Mouse (Mus musculus): ENCODE data around the gene Zfp46. TPM values are rescaled to one million over a fixed set of nuclear protein-coding genes. Genes with fewer than 3 reads are reported as not detected.

Zfp46 gene
- polyA plus RNA-seq, 1 experiment from 2014 or later: 7.5 TPM

DNA sequence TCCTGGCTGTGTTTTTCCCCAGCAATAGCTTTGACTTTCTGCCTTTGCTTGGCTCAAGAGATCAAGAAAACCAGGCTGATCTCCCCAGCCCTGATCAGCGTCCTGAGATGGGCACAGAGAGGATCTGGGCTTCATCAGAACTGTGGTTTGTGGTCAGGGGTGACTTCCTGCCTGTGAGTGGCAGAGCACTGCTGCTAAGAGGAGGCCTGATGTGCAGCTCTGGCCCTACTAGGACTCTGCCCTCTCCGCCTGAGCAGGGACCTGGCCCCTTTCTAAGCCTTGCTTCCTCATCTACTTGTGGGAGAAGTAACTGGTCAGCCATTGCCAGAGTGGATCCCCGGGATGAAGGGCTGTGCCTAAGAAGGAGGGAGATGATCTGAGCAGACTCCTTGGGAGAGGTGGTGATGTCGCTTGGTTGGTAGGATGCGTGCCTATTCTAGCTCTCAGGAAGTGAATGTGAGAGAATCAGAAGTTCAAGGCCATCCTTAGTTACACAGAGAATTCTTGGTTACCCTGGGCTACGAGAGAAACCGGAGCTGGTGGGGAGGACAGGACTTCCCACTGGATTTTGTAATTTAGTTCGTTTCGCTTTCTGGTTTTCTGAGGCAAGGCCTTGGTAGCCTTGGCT is 17.7 kb upstream of the Zfp46 start:
- peak; percentile 48 for DNase-seq (ENCODE audit: low spot score)

GRCm38 (mm10) chr4:136268912-136269311 is 15.6 kb upstream of the Zfp46 start:
- DNase-seq (ENCODE audit: low spot score): no peak

- DNase-seq (ENCODE audit: low spot score): no peak
These were observed 13.8 kb upstream of the Zfp46 start for GRCm38 (mm10) chr4:136270648-136271047.

- no peak for DNase-seq (ENCODE audit: low spot score)
These were observed 3.4 kb upstream of the Zfp46 start for GRCm38 (mm10) chr4:136281097-136281496.

DNA sequence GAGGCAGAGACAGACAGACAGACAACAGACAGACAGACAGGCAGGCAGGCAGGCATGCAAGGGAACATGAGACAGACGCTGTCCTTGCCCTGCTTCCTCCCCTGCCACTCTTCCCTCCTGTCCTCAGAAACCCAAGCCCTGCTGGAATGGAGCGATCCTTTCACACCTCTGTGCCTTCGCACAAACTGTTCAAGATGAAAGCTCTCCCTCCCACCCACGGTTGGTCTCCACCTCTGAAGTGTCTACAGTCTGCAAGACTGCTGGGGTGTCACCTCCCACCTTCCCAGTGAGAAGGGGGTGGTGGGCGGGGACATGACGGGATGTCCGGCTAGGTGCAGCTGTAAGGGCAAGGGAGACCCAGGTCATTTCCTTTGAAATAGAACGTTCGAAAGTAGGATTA is 2.9 kb upstream of the Zfp46 start:
- no peak for DNase-seq (ENCODE audit: low spot score)

DNA sequence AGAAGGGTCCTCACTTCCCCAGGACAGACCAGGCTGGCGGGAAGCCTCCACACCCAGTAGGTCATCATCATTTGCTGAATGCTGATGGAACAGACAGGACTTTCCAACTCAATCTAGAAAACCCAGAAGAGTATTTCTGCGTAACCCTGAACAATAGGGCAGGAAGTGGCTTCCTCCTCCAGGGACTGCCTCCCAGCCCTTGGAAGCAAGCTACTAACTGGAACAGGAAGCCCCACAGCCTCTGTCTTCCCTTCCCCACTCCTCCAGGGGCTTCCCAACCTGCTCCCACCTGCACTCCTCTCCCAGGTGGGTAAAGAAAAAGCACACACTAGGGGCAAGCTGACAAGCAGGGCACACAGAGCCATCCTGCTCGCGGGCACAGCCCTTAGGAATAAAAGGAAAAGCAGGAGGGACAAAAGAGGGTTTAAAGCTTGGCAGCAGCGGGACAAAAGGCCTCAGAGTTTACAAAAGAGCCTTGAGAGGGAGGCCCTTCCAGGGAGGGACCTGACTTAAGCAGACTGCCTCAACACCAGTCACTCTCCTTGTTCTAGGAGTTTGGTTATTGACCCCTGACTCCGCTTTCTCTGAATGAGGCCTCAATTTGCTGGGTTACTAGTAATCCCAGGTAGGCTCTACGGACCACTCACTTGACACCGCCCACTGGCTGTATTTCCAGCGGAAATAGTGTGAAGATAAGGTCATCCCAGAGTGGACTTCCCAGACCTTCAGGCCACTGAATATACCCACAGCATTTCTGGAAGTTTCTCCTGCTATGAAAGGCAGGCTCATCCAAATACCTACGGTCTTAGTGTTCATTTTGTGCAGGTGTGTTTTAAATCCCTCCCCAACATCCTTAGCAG is 1.6 kb upstream of the Zfp46 start:
- no peak for DNase-seq (ENCODE audit: low spot score)

DNA sequence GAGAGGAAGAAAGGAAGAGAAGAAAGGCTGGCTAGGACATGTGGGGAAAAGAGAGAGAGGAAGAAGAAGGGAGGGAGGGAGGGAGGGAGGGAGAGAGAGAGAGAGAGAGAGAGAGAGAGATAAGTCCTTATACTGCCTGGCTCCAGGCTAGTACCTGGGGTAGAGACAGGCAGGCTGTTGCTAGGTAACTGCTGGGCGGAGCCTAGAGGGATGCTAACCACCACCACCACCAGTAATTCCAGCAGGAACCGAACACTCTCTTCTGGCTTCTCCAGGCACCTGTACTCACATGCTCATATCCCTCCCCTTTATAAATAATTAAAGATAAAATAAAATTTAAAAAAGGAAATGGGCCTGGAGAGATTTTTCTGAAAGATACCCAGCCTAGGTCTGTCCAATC is 700 bp upstream of the Zfp46 start:
- DNase-seq (ENCODE audit: low spot score): no peak

DNA sequence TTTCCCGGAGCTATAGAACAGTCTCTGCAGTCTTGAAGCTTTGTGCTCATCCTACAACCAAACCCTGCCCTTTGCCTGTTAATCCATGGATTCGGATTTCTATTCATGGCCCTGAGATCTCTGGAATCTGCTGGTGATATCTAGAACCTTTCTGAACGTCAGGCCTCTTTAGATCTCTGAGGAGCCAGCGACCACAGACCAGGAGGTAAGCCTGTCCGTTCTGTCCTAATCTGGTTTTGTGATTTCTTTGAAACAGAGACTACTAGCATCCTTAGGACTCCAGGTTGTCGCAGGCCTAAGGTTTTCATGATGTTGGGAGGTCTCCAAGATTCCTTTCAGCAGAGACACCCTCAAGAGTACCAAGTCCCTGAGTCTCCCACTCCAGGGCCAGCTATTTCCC is 408 bp downstream of the Zfp46 start:
- no peak for DNase-seq (ENCODE audit: low spot score)

- DNase-seq (ENCODE audit: low spot score): peak; percentile 89
These were observed 896 bp downstream of the Zfp46 start for GRCm38 (mm10) chr4:136285348-136285810.

- DNase-seq (ENCODE audit: low spot score): peak; percentile 96
These were observed 1.4 kb downstream of the Zfp46 start for GRCm38 (mm10) chr4:136285811-136286371.

- DNase-seq (ENCODE audit: low spot score): no peak
These were observed 5.7 kb downstream of the Zfp46 start for GRCm38 (mm10) chr4:136289918-136290780.

DNA sequence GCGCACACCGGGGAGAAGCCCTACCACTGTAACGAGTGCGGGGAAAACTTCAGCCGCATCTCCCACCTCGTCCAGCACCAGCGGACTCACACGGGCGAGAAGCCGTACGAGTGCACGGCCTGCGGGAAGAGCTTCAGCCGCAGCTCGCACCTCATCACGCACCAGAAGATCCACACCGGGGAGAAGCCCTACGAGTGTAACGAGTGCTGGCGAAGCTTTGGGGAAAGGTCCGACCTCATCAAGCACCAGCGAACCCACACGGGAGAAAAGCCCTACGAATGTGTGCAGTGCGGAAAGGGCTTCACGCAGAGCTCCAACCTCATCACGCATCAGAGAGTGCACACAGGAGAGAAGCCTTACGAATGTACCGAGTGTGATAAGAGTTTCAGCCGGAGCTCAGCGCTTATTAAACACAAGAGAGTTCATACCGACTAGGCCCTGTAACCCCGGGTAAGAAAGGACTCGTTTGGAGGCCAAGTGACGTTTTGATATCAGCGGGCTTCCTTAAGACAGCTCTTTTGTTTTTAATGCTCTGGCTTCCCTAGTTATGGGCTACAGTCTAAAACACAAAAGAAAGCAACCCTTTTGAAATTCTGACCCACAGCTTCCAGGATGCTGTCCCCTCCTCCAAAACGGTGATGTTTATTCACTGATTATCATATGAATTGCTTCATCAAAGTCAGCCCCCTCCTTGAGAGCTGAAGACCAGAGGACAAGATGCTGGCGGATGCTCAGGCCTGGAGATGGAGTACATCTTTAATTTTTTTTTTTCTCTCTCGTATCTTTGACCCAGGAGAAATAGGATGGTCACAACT is 6.5 kb downstream of the Zfp46 start:
- DNase-seq (ENCODE audit: low spot score): no peak

DNA sequence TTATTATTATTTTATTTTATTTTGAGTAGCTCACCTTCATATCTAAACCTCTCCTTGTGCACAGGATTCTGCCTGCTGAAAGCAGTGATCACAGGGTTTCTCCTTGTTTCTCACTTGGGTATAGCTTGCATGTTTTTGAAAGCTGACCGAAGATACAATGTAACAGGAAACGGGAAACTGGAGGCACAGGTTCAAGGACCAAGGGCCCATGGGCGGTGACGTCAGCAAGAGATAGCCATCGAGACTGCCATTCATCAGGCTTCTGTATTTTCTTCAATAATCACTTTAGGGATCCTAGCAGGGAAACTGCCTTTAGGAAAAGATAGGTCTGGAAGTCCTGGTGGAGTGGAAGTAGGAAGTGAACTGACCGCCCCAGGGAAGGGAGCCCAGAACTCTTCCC is 7.2 kb downstream of the Zfp46 start:
- DNase-seq (ENCODE audit: low spot score): no peak

- DNase-seq (ENCODE audit: low spot score): no peak
These were observed 11.5 kb downstream of the Zfp46 start for GRCm38 (mm10) chr4:136295941-136296340.

DNA sequence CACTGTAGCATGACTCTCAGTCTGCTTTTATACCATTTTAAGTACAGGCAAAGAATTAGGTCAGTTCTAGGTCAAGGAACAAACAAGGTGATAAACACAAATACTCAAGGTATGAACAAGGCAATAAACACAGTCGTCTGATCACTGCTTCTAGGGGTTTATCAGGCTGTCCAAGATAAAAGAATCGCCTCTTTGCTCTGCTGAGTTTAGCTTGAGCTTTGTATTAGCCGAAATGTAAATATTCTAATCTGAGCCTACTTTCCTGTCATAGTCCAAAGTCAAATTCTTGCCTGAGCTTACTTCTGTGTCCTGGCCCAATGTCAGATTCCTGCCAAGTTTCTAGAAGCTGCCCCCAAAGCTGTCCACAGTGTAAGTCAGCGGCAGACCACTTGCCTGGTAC is 18.0 kb downstream of the Zfp46 start:
- no peak for DNase-seq (ENCODE audit: low spot score)

DNA sequence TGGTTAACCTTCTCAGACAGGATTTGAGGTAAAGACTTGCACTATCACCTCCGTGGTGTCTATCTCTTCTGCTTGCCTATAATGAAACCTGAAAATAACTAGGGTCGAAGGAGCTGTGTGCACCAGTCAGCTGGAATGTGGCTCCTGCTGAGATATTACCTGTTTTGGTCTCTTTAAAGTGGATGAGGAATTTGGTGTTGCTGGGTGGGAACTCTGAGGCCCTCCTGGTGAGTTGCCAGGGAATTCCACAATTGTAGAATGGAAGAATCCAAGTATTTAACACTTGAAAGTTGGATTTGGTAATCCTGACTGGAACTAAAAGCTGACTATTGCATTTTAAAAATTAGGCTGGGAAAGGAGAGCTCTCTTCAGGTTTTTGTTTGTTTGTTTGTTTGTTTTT is 19.7 kb downstream of the Zfp46 start:
- no peak for DNase-seq (ENCODE audit: low spot score)

GRCm38 (mm10) chr4:136308355-136308754 is 23.9 kb downstream of the Zfp46 start:
- DNase-seq (ENCODE audit: low spot score): no peak

GRCm38 (mm10) chr4:136309780-136310179 is 25.3 kb downstream of the Zfp46 start:
- peak; percentile 69 for DNase-seq (ENCODE audit: low spot score)

DNA sequence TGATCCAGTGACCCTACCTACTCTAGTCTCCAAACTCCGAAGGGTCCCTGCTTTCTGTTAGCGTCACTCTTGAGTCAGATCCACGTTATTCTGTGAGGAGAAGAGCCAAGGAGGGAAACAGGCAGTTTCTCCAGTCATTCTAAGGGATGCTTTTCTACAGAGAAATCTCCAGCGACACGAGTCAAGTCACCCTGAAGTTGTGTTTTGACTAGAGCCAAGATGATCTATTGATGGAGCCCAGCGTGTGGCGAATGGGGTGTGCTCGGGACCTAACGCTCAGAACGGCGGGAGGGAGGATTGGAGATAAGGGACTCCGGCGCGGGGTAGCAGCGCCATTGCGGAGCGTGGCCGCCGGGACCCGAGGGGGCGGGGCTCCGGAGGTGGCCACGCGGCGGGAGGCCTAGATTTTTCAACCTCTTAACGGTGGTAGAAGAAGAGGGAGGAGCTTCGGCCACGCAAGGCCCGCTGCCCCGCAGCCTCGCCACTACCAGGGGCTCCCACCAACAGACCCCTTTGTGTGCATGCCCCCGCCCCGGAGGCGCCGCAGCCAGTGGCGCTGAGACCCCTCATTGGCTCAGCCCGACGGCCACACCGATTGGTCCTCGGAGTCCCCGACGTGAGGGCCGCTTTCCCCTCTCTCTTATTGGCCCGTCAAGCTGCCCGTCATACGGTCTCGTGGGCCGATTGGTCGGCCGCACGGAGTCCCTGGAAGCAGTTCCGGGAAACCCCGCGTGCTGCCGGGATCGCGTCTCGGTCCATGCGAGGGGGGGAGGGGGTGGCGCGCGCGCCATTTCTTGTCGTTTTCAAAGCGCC is 26.0 kb downstream of the Zfp46 start, which contains the start of gene Hnrnpr:
Gene Hnrnpr (plus strand): TSS at position 714 of the 813 bp plus-strand sequence.
- DNase-seq (ENCODE audit: low spot score): peak; percentile 99

Data from thymus, postnatal 0 days (tissue).